Mouse (Mus musculus) embryonic facial prominence, embryonic 10.5 days (tissue): Measurements from ENCODE around the gene Sept9. TPM values are rescaled to one million over a fixed set of nuclear protein-coding genes. Genes with fewer than 3 reads are reported as not detected.
"Not testable (repeated sequence)": the region's sequence is repeated elsewhere in the genome, so short reads cannot be mapped to it uniquely, and the experiment has no call there.

Experiments used
- DNase-seq: peaks from one replicate; pipeline ENCODE4 v3.0.0-alpha.2; 2017; ENCODE audit warnings: low spot score
- H3K27ac ChIP-seq: fragments of 300-500 bp; sonication (generic); replicated peaks from 2 replicates; pipeline ENCODE4 v1.5.1; 2016; ENCODE audit warnings: mild to moderate bottlenecking
- H3K27me3 ChIP-seq: fragments of 300-500 bp; sonication (generic); replicated peaks from 2 replicates; pipeline ENCODE4 v1.6.1; 2016; ENCODE audit warnings: low read depth, mild to moderate bottlenecking; ENCODE audit not compliant: poor library complexity, severe bottlenecking
- H3K36me3 ChIP-seq: fragments of 300-500 bp; sonication (generic); replicated peaks from 2 replicates; pipeline ENCODE4 v1.6.1; 2016; ENCODE audit warnings: mild to moderate bottlenecking, moderate library complexity
- H3K4me1 ChIP-seq: fragments of 300-500 bp; sonication (generic); 2 replicates; pipeline ENCODE4 v1.6.1; 2016
- H3K4me3 ChIP-seq: fragments of 300-500 bp; sonication (generic); 2 replicates; pipeline ENCODE4 v1.5.1; 2016; ENCODE audit warnings: mild to moderate bottlenecking, moderate library complexity
- H3K9me3 ChIP-seq: fragments of 300-500 bp; sonication (generic); 2 replicates; pipeline ENCODE4 v1.6.1; 2016; ENCODE audit warnings: mild to moderate bottlenecking
- WGBS: fragments of 180-500 bp; shearing (Covaris S2); methylation state at CpG from one replicate; pipeline ENCODE4 v1.1.7; 2016; 5-methylcytosine and 5-hydroxymethylcytosine counted together
- polyA plus RNA-seq: library from polyadenylated mRNA; unstranded; fragments of >200 nt; fragmentation: Nextera tagmentation; extraction: Ambion mirVana; gene quantifications from 2 replicates; pipeline ENCODE4 v1.2.1, GENCODE M21; 2016

Sept9 gene
- polyA plus RNA-seq, 1 experiment from 2014 or later = 255 TPM

- 87% methylated on average over 2 of the region's 2 CpGs for WGBS
- H3K9me3 ChIP-seq = no peaks in the 10 kb centered on the region
- peak overlapping the region; percentile 97 for H3K27ac ChIP-seq
- no peak for DNase-seq
- peak overlapping the region; percentile 72; the same call in 1 of the 2 replicates for H3K4me3 ChIP-seq
- H3K4me1 ChIP-seq = peaks cover 97% of the 10 kb centered on the region
- no peaks in the 10 kb centered on the region for H3K27me3 ChIP-seq
- H3K36me3 ChIP-seq = peaks cover 49% of the 10 kb centered on the region
These were observed 135.7 kb downstream of the Sept9 start for GRCm38 (mm10) chr11:117335146-117335545.

GRCm38 (mm10) chr11:117336081-117336788 lies 136.8 kb downstream of the Sept9 start:
- Histone ChIP-seq H3K36me3 (peaks cover 58% of the 10 kb centered on the region), H3K4me1 (peaks cover 97% of the 10 kb centered on the region), H3K9me3 (no peaks in the 10 kb centered on the region), H3K4me3 (no peak overlapping the region), H3K27ac (no peak overlapping the region), H3K27me3 (no peaks in the 10 kb centered on the region)
- DNase-seq = no peak
- 87% methylated on average over 7 of the region's 7 CpGs for WGBS

- Histone ChIP-seq H3K27ac (no peak overlapping the region), H3K36me3 (peaks cover 67% of the 10 kb centered on the region), H3K4me3 (no peak overlapping the region), H3K27me3 (no peaks in the 10 kb centered on the region), H3K4me1 (peaks cover 94% of the 10 kb centered on the region), H3K9me3 (no peaks in the 10 kb centered on the region)
- DNase-seq = no peak
- WGBS = 93% methylated on average over 9 of the region's 9 CpGs
These were observed 138.3 kb downstream of the Sept9 start for GRCm38 (mm10) chr11:117337749-117338148.

GRCm38 (mm10) chr11:117338503-117338902 lies 139.0 kb downstream of the Sept9 start:
- Histone ChIP-seq H3K27me3 (no peaks in the 10 kb centered on the region), H3K27ac (peak overlapping the region; percentile 35; the same call in 1 of the 2 replicates), H3K36me3 (peaks cover 74% of the 10 kb centered on the region), H3K4me1 (peaks cover 94% of the 10 kb centered on the region), H3K9me3 (no peaks in the 10 kb centered on the region), H3K4me3 (no peak overlapping the region)
- no peak for DNase-seq
- 77% methylated on average over 8 of the region's 8 CpGs for WGBS

GRCm38 (mm10) chr11:117339050-117339449 lies 139.6 kb downstream of the Sept9 start:
- Histone ChIP-seq H3K4me1 (peaks cover 94% of the 10 kb centered on the region), H3K36me3 (peaks cover 74% of the 10 kb centered on the region), H3K27ac (peak overlapping the region; percentile 35; the same call in 1 of the 2 replicates), H3K27me3 (no peaks in the 10 kb centered on the region), H3K9me3 (no peaks in the 10 kb centered on the region), H3K4me3 (no peak overlapping the region)
- no peak for DNase-seq
- 88% methylated on average over 3 of the region's 3 CpGs for WGBS

GRCm38 (mm10) chr11:117341218-117341617 lies 141.8 kb downstream of the Sept9 start:
- peaks cover 96% of the 10 kb centered on the region for H3K4me1 ChIP-seq
- H3K9me3 ChIP-seq = no peaks in the 10 kb centered on the region
- WGBS = 52% methylated on average over 7 of the region's 7 CpGs
- H3K27ac ChIP-seq = peak overlapping the region; percentile 51; the same call in 1 of the 2 replicates
- DNase-seq = no peak
- H3K36me3 ChIP-seq = peaks cover 52% of the 10 kb centered on the region
- H3K27me3 ChIP-seq = no peaks in the 10 kb centered on the region
- H3K4me3 ChIP-seq = no peak overlapping the region

GRCm38 (mm10) chr11:117342076-117342475 lies 142.6 kb downstream of the Sept9 start:
- WGBS = 92% methylated on average over 7 of the region's 7 CpGs
- H3K9me3 ChIP-seq = no peaks in the 10 kb centered on the region
- no peak overlapping the region; the same call in 1 of the 2 replicates for H3K27ac ChIP-seq
- no peak for DNase-seq
- H3K27me3 ChIP-seq = no peaks in the 10 kb centered on the region
- H3K4me3 ChIP-seq = no peak overlapping the region
- peaks cover 97% of the 10 kb centered on the region for H3K4me1 ChIP-seq
- H3K36me3 ChIP-seq = peaks cover 46% of the 10 kb centered on the region

GRCm38 (mm10) chr11:117342490-117342889 lies 143.0 kb downstream of the Sept9 start:
- WGBS = 96% methylated on average over 6 of the region's 6 CpGs

GRCm38 (mm10) chr11:117343800-117344199 lies 144.3 kb downstream of the Sept9 start:
- no peak for DNase-seq
- Histone ChIP-seq H3K27ac (peak overlapping the region; percentile 83), H3K4me1 (peaks cover 97% of the 10 kb centered on the region), H3K27me3 (no peaks in the 10 kb centered on the region), H3K9me3 (no peaks in the 10 kb centered on the region), H3K4me3 (peak overlapping the region; percentile 38; the same call in 1 of the 2 replicates), H3K36me3 (peaks cover 31% of the 10 kb centered on the region)
- WGBS = 83% methylated on average over 5 of the region's 5 CpGs

More at GRCm38 (mm10) chr11:117342490-117342889, 143.0 kb downstream of the Sept9 start:
- Histone ChIP-seq H3K36me3 (peaks cover 42% of the 10 kb centered on the region), H3K4me1 (peaks cover 97% of the 10 kb centered on the region)
- H3K27ac ChIP-seq, DNase-seq, H3K9me3 ChIP-seq, H3K27me3 ChIP-seq, H3K4me3 ChIP-seq: not testable (repeated sequence)

GRCm38 (mm10) chr11:117344339-117345021 lies 145.0 kb downstream of the Sept9 start:
- peak overlapping the region; percentile 38 for H3K4me3 ChIP-seq
- H3K27ac ChIP-seq = peak overlapping the region; percentile 83
- H3K9me3 ChIP-seq = no peaks in the 10 kb centered on the region
- peaks cover 97% of the 10 kb centered on the region for H3K4me1 ChIP-seq
- no peak for DNase-seq
- WGBS = 57% methylated on average over 11 of the region's 11 CpGs
- H3K27me3 ChIP-seq = no peaks in the 10 kb centered on the region
- peaks cover 31% of the 10 kb centered on the region for H3K36me3 ChIP-seq

GRCm38 (mm10) chr11:117345022-117345765 lies 145.7 kb downstream of the Sept9 start:
- peak; percentile 75 for DNase-seq
- H3K4me1 ChIP-seq = peaks cover 97% of the 10 kb centered on the region
- no peaks in the 10 kb centered on the region for H3K9me3 ChIP-seq
- H3K36me3 ChIP-seq = peaks cover 26% of the 10 kb centered on the region
- 29% methylated on average over 12 of the region's 12 CpGs for WGBS
- peak overlapping the region; percentile 83 for H3K27ac ChIP-seq
- no peaks in the 10 kb centered on the region for H3K27me3 ChIP-seq
- peak overlapping the region; percentile 38 for H3K4me3 ChIP-seq

GRCm38 (mm10) chr11:117347256-117347655 lies 147.8 kb downstream of the Sept9 start:
- DNase-seq = no peak
- Histone ChIP-seq H3K36me3 (peaks cover 29% of the 10 kb centered on the region), H3K4me1 (peaks cover 87% of the 10 kb centered on the region), H3K9me3 (no peaks in the 10 kb centered on the region), H3K4me3 (no peak overlapping the region), H3K27me3 (no peaks in the 10 kb centered on the region), H3K27ac (peak overlapping the region; percentile 66)
- WGBS = 86% methylated on average over 4 of the region's 4 CpGs
